Mouse (Mus musculus): ENCODE measurements around the gene Gpc5. TPM values are rescaled to one million over a fixed set of nuclear protein-coding genes. Genes with fewer than 3 reads are reported as not detected.
"Not testable (repeated sequence)": the region's sequence is repeated elsewhere in the genome, so short reads cannot be mapped to it uniquely, and the experiment has no call there.

Gpc5 gene
- polyA plus RNA-seq, 1 experiment from 2014 or later, result 0.07 TPM

DNA sequence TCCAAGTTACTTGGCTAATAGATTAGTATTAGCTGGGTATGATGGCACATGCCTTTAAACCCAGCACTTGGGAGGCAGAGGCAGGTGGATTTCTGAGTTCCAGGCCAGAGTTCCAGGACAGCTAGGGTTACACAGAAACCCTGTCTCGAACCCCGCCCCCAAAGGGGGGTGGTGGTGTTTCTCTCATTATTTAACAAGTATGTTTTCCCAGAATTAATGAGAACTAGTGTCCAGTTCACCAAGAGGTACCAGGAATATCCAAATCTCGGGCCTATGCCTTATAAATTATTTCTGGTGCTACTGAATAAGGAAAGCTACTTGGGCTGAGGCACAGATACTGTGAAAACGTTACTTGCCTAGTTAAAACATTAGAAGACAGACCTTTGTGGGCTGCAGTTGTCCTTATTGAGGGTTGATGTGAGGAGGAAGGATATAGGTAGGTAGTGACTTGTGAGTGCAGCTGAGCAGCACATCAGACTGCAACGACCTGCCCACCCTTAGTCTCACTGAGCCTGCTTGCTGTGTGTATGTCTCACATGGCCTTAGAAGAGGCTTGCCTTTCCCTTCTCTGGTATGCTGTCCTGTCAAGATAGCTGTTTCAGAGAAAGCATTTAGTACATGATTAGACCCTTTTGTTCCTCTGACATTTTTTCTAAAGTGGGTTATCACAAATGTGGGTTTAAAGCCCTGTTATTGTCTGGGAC is 43.0 kb upstream of the Gpc5 start:
- WGBS, result 29% methylated on average over 5 of the region's 5 CpGs

DNA sequence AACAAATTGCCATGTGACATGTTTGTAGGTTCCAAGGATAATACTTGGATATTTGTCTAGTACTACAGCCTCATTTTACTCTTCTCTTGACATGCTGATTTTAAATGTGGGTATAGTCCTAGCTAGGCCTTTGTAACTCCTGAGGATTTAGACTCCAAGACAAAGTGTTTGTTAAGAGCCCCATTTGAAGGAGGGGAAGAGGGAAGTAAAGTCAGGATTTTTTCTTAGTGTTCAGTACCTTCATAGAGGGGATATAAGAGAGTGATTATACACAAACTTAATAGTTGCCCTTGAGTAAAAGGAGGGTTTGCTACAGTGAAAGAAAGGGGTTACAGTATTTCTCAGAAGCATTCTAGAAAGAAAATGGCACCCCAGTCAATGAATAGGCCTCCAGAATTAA is 42.2 kb upstream of the Gpc5 start:
- no peak for DNase-seq (ENCODE audit: low spot score)
- H3K4me2 ChIP-seq (replicated peaks; ENCODE audit: low read depth), result no peak overlapping the region
- no peaks in the 10 kb centered on the region for H3K4me1 ChIP-seq (replicated peaks; ENCODE audit: control insufficient read depth, insufficient read depth)
- ATAC-seq (ENCODE audit: low FRiP score, low TSS enrichment), result no peak
- no peak overlapping the region for H3K27ac ChIP-seq (replicated peaks)
- no peaks in the 10 kb centered on the region for H3K36me3 ChIP-seq (ENCODE audit: control insufficient read depth, insufficient read depth, low read length)
- no peaks in the 10 kb centered on the region for H3K9me3 ChIP-seq (ENCODE audit: control insufficient read depth, low read length)
- no peak overlapping the region for H3K4me3 ChIP-seq (ENCODE audit: low read depth, low read length)
- TF ChIP-seq EP300 (optimal IDR thresholded peaks at IDR 0.05) (no peak), CTCF (IDR thresholded peaks at IDR 0.05; ENCODE audit: low read depth) (no peak)
- no peaks in the 10 kb centered on the region for H3K27me3 ChIP-seq (ENCODE audit: control insufficient read depth, insufficient read depth, low read length)
- no peak overlapping the region for H3K9ac ChIP-seq (ENCODE audit: low read length)

More for the DNA sequence above, 43.0 kb upstream of the Gpc5 start:
- H3K9me3 ChIP-seq (ENCODE audit: control insufficient read depth, low read length), result no peaks in the 10 kb centered on the region
- no peaks in the 10 kb centered on the region for H3K36me3 ChIP-seq (ENCODE audit: control insufficient read depth, insufficient read depth, low read length)
- TF ChIP-seq EP300 (optimal IDR thresholded peaks at IDR 0.05) (no peak), CTCF (IDR thresholded peaks at IDR 0.05; ENCODE audit: low read depth) (no peak)
- no peak overlapping the region for H3K4me2 ChIP-seq (replicated peaks; ENCODE audit: low read depth)
- H3K9ac ChIP-seq (ENCODE audit: low read length), result no peak overlapping the region
- no peak overlapping the region for H3K4me3 ChIP-seq (ENCODE audit: low read depth, low read length)
- no peak for ATAC-seq (ENCODE audit: low FRiP score, low TSS enrichment)
- no peak for DNase-seq (ENCODE audit: low spot score)
- H3K27ac ChIP-seq (replicated peaks), result no peak overlapping the region
- no peaks in the 10 kb centered on the region for H3K27me3 ChIP-seq (ENCODE audit: control insufficient read depth, insufficient read depth, low read length)
- no peaks in the 10 kb centered on the region for H3K4me1 ChIP-seq (replicated peaks; ENCODE audit: control insufficient read depth, insufficient read depth)

DNA sequence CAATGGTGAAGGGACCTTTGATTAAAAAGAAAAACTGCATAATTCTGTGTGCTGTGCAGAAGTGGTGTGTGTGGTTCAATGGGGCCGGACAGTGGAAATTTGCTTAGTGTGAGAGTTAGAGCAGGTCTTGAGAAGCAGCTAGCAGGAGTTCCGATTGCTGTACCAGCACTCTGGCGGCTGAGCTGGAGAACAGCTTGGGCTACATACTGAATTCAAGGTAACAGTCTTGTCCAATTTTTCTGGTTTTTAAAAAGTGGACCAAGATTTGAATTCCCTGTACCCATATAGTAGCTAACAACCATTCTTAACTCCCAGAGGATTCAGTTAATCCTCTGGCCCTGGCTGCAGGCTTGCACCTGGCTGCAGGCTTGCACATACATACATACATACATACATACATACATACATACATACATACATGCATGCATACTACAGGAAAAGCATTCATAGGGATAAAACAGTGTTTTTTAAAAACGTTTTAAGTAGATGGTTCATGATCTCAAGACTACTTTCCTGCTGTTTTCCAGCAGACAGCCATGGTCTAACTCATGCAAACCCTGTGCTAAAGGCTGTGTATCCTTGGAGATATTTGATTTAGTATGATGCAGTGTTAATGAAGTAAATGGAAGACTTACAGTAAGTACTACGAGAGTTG is 40.8 kb upstream of the Gpc5 start:
- ATAC-seq (ENCODE audit: low FRiP score, low TSS enrichment), result no peak
- H3K4me2 ChIP-seq (replicated peaks; ENCODE audit: low read depth), result no peak overlapping the region
- H3K27ac ChIP-seq (replicated peaks), result no peak overlapping the region
- no peaks in the 10 kb centered on the region for H3K27me3 ChIP-seq (ENCODE audit: control insufficient read depth, insufficient read depth, low read length)
- H3K36me3 ChIP-seq (ENCODE audit: control insufficient read depth, insufficient read depth, low read length), result no peaks in the 10 kb centered on the region
- H3K4me1 ChIP-seq (replicated peaks; ENCODE audit: control insufficient read depth, insufficient read depth), result no peaks in the 10 kb centered on the region
- H3K9me3 ChIP-seq (ENCODE audit: control insufficient read depth, low read length), result no peaks in the 10 kb centered on the region
- no peak for DNase-seq (ENCODE audit: low spot score)
- TF ChIP-seq EP300 (optimal IDR thresholded peaks at IDR 0.05), result no peak
- no peak for TF ChIP-seq CTCF (IDR thresholded peaks at IDR 0.05; ENCODE audit: low read depth)
- H3K4me3 ChIP-seq (ENCODE audit: low read depth, low read length), result no peak overlapping the region
- 74% methylated on average over 5 of the region's 5 CpGs for WGBS
- H3K9ac ChIP-seq (ENCODE audit: low read length), result no peak overlapping the region

GRCm38 (mm10) chr14:115052371-115052770 is 39.6 kb upstream of the Gpc5 start:
- no peaks in the 10 kb centered on the region for H3K27me3 ChIP-seq (ENCODE audit: control insufficient read depth, insufficient read depth, low read length)
- 65% methylated on average over 4 of the region's 4 CpGs for WGBS

GRCm38 (mm10) chr14:115054252-115054651 is 37.8 kb upstream of the Gpc5 start:
- Histone ChIP-seq H3K9me3 (ENCODE audit: control insufficient read depth, low read length) (no peaks in the 10 kb centered on the region), H3K9ac (ENCODE audit: low read length) (no peak overlapping the region), H3K4me1 (replicated peaks; ENCODE audit: control insufficient read depth, insufficient read depth) (no peaks in the 10 kb centered on the region), H3K4me2 (replicated peaks; ENCODE audit: low read depth) (no peak overlapping the region), H3K4me3 (ENCODE audit: low read depth, low read length) (no peak overlapping the region), H3K27ac (replicated peaks) (no peak overlapping the region), H3K36me3 (ENCODE audit: control insufficient read depth, insufficient read depth, low read length) (no peaks in the 10 kb centered on the region), H3K27me3 (ENCODE audit: control insufficient read depth, insufficient read depth, low read length) (no peaks in the 10 kb centered on the region)
- no peak for TF ChIP-seq CTCF (IDR thresholded peaks at IDR 0.05; ENCODE audit: low read depth)
- no peak for TF ChIP-seq EP300 (optimal IDR thresholded peaks at IDR 0.05)
- no peak for DNase-seq (ENCODE audit: low spot score)
- no peak for ATAC-seq (ENCODE audit: low FRiP score, low TSS enrichment)
- WGBS, result 82% methylated on average over 4 of the region's 4 CpGs

More at GRCm38 (mm10) chr14:115052371-115052770, 39.6 kb upstream of the Gpc5 start:
- H3K9me3 ChIP-seq (ENCODE audit: control insufficient read depth, low read length), result no peaks in the 10 kb centered on the region
- no peak for ATAC-seq (ENCODE audit: low FRiP score, low TSS enrichment)
- H3K9ac ChIP-seq (ENCODE audit: low read length), result no peak overlapping the region
- no peak overlapping the region for H3K4me3 ChIP-seq (ENCODE audit: low read depth, low read length)
- H3K36me3 ChIP-seq (ENCODE audit: control insufficient read depth, insufficient read depth, low read length), result no peaks in the 10 kb centered on the region
- no peak overlapping the region for H3K27ac ChIP-seq (replicated peaks)
- no peaks in the 10 kb centered on the region for H3K4me1 ChIP-seq (replicated peaks; ENCODE audit: control insufficient read depth, insufficient read depth)
- no peak for DNase-seq (ENCODE audit: low spot score)
- H3K4me2 ChIP-seq (replicated peaks; ENCODE audit: low read depth), result no peak overlapping the region
- no peak for TF ChIP-seq EP300 (optimal IDR thresholded peaks at IDR 0.05)
- TF ChIP-seq CTCF (IDR thresholded peaks at IDR 0.05; ENCODE audit: low read depth), result no peak

GRCm38 (mm10) chr14:115057524-115057923 is 34.5 kb upstream of the Gpc5 start:
- no peak overlapping the region for H3K27ac ChIP-seq (replicated peaks)
- H3K4me3 ChIP-seq (ENCODE audit: low read depth, low read length), result no peak overlapping the region
- H3K9me3 ChIP-seq (ENCODE audit: control insufficient read depth, low read length), result no peaks in the 10 kb centered on the region
- H3K4me2 ChIP-seq (replicated peaks; ENCODE audit: low read depth), result no peak overlapping the region
- H3K36me3 ChIP-seq (ENCODE audit: control insufficient read depth, insufficient read depth, low read length), result no peaks in the 10 kb centered on the region
- no peak for ATAC-seq (ENCODE audit: low FRiP score, low TSS enrichment)
- TF ChIP-seq EP300 (optimal IDR thresholded peaks at IDR 0.05) (no peak), CTCF (IDR thresholded peaks at IDR 0.05; ENCODE audit: low read depth) (no peak)
- no peak for DNase-seq (ENCODE audit: low spot score)
- 89% methylated on average over 4 of the region's 4 CpGs for WGBS
- H3K4me1 ChIP-seq (replicated peaks; ENCODE audit: control insufficient read depth, insufficient read depth), result no peaks in the 10 kb centered on the region
- H3K27me3 ChIP-seq (ENCODE audit: control insufficient read depth, insufficient read depth, low read length), result no peaks in the 10 kb centered on the region
- H3K9ac ChIP-seq (ENCODE audit: low read length), result no peak overlapping the region

DNA sequence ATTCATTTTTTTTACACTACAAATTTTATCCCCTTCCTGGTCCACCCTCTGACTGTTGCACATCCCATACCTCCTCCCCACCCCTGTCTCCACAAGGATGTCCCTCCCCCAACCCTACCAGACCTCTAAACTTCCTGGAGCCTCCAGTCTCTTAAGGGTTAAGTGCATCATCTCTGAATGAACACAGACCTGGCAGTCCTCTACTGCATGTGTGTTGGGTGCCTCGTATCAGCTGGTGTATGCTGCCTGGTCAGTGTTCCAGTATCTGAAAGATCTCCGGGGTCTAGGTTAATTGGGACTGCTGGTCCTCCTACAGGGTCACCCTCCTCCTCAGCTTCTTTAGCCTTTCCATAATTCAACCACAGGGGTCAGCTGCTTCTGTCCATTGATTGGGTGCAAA is 25.9 kb upstream of the Gpc5 start:
- ATAC-seq (ENCODE audit: low FRiP score, low TSS enrichment); H3K36me3 ChIP-seq (ENCODE audit: control insufficient read depth, insufficient read depth, low read length); H3K27me3 ChIP-seq (ENCODE audit: control insufficient read depth, insufficient read depth, low read length); H3K4me2 ChIP-seq (replicated peaks; ENCODE audit: low read depth); H3K9me3 ChIP-seq (ENCODE audit: control insufficient read depth, low read length); DNase-seq (ENCODE audit: low spot score); H3K9ac ChIP-seq (ENCODE audit: low read length); H3K27ac ChIP-seq (replicated peaks); H3K4me1 ChIP-seq (replicated peaks; ENCODE audit: control insufficient read depth, insufficient read depth); H3K4me3 ChIP-seq (ENCODE audit: low read depth, low read length): not testable (repeated sequence)
- WGBS, result 58% methylated on average over 2 of the region's 2 CpGs
